ENCODE assay signal across 16 mouse cellular contexts in genomic region chr4:53848308-53848707, GRCm38 (mm10).
"Had no signal": no experiment of that assay in that cellular context is flagged by ENCODE, and none has a peak within 500 bp of the region (broad histone marks: within the 10 kb centered on the region; RNA-seq: fewer than 3 reads in every experiment).

No protein-coding gene starts in this region.

- H3K9me3 ChIP-seq: neural tube, embryonic 12.5 days; neural tube, embryonic 13.5 days; neural tube, embryonic 15.5 days; stomach, embryonic 15.5 days had no signal

- H3K4me1 ChIP-seq: neural tube, embryonic 12.5 days; neural tube, embryonic 13.5 days; neural tube, embryonic 15.5 days; stomach, embryonic 15.5 days had no signal

- H3K9ac ChIP-seq: neural tube, embryonic 12.5 days; neural tube, embryonic 13.5 days; neural tube, embryonic 15.5 days; stomach, embryonic 15.5 days had no signal

- H3K27me3 ChIP-seq: neural tube, embryonic 12.5 days; neural tube, embryonic 13.5 days; neural tube, embryonic 15.5 days; stomach, embryonic 15.5 days had no signal

- H3K36me3 ChIP-seq: stomach, embryonic 15.5 days had no signal

- H3K4me3 ChIP-seq: neural tube, embryonic 12.5 days; neural tube, embryonic 13.5 days; neural tube, embryonic 15.5 days; stomach, embryonic 15.5 days had no signal

- DNase-seq: retina, postnatal 1 day; right cerebral cortex, adult 18-20 months; right cerebral cortex, postnatal 14 days; right cerebral cortex, postnatal 25 days; right cerebral cortex, postnatal 4 days; spleen, adult 18-20 months; thymus, adult 18-20 months; thymus, adult 2 months; thymus, postnatal 14 days; thymus, postnatal 25 days; thymus, postnatal 36 days; thymus, postnatal 4 days had no signal

- H3K27ac ChIP-seq: neural tube, embryonic 12.5 days; neural tube, embryonic 13.5 days; neural tube, embryonic 15.5 days; stomach, embryonic 15.5 days had no signal

- H3K4me2 ChIP-seq: neural tube, embryonic 12.5 days; neural tube, embryonic 13.5 days; neural tube, embryonic 15.5 days; stomach, embryonic 15.5 days had no signal
